Mouse (Mus musculus): Measurements from ENCODE around the gene Junb. TPM values are rescaled to one million over a fixed set of nuclear protein-coding genes. Genes with fewer than 3 reads are reported as not detected.

The Junb gene
- polyA plus RNA-seq, 1 experiment = 158 TPM

DNA sequence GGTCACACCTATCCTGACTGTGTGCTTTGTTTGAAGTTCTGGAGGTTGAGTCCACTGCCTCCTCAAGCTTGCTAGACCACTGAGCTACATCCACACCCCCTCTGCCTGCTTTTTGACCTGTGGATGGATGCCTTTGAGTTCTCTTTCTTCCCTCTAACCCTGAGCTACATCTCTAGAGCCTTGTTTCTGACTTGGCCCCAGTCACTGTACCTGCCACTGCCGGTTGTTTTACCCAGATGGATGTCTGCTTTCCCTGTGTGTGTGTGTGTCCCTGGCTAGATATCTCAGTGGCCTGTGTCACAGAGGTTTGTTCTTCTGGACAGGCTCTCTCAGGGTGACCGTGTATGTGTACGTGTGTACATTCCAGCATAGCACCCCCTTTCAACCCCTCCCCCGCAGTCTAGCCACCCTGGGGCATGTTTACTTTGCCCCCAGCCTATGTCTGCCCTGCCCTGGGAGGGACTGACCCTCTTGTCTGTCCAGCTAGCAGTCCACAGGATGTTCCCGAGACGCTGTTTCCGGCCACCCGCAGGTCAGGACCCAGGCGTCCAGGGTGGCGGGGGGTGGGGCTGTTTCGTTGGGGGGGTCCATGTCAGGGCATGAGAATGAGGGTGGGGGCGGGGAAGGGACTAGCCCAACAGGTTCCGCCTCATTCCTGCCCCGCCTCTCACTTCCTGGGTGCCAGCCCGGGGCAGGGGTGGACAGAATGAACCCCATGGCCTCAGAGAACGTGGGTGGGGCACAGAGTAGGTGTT is 6.0 kb upstream of the Junb start:
- H3ac ChIP-seq (ENCODE audit: control insufficient read depth, insufficient read length, low read depth) = peak overlapping the region; percentile 27
- H3K79me3 ChIP-seq (ENCODE audit: low read depth) = no peaks in the 10 kb centered on the region
- H3K79me2 ChIP-seq (ENCODE audit: control insufficient read depth, insufficient read depth) = no peaks in the 10 kb centered on the region
- H3K4me3 ChIP-seq (ENCODE audit: insufficient read depth, poor library complexity, severe bottlenecking) = peak overlapping the region; percentile 16
- TF ChIP-seq CTCF (IDR thresholded peaks at IDR 0.05; ENCODE audit: control insufficient read depth, insufficient read depth, insufficient read length) (no peak), CEBPB (IDR thresholded peaks at IDR 0.05; ENCODE audit: low read depth) (no peak), FOSL1 (IDR thresholded peaks at IDR 0.05; ENCODE audit: insufficient read depth, low read length, poor library complexity, severe bottlenecking) (no peak), USF1 (IDR thresholded peaks at IDR 0.05; ENCODE audit: low read depth) (no peak), MYOD1 (IDR thresholded peaks at IDR 0.05; ENCODE audit: control insufficient read depth, insufficient read length, low read depth) (no peak), MAX (IDR thresholded peaks at IDR 0.05) (no peak), MYOG (IDR thresholded peaks at IDR 0.05; ENCODE audit: control insufficient read depth, extremely low read depth, insufficient read length) (no peak)
- H3K36me3 ChIP-seq (ENCODE audit: control insufficient read depth, insufficient read depth) = no peaks in the 10 kb centered on the region
- no peaks in the 10 kb centered on the region for H3K27me3 ChIP-seq (ENCODE audit: control insufficient read depth, insufficient read depth, insufficient read length)

DNA sequence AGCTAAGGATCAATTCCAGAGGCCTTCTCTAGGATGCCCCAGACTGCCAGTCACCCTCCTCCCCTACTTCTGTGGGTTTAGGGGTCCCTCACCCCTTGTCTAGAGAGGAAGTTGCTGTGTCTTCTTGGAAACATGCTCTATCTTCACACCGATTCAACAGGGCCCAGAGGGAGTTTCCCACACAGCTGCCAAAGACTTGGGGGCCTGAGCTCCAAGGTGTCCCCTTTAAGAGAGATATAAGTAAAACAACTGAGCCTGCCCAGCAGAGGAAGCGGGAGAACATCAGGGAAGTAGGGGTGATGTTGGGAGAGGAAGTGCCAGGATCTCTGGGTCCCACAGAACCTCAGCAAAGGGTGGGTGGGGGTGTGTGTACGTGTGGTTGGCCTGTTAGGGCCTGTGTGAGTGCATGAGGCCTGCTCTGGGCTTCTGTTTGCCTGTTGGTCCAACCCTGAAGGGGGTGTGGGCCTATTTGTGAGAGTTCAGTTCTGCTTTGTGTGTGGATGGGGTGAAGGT is 4.0 kb upstream of the Junb start:
- Histone ChIP-seq H3K36me3 (ENCODE audit: control insufficient read depth, insufficient read depth) (no peaks in the 10 kb centered on the region), H3K79me3 (ENCODE audit: low read depth) (peaks cover 8% of the 10 kb centered on the region), H3ac (ENCODE audit: control insufficient read depth, insufficient read length, low read depth) (peak overlapping the region; percentile 18), H3K27me3 (ENCODE audit: control insufficient read depth, insufficient read depth, insufficient read length) (no peaks in the 10 kb centered on the region), H3K4me3 (ENCODE audit: insufficient read depth, poor library complexity, severe bottlenecking) (no peak overlapping the region), H3K79me2 (ENCODE audit: control insufficient read depth, insufficient read depth) (peaks cover 16% of the 10 kb centered on the region)
- TF ChIP-seq FOSL1 (IDR thresholded peaks at IDR 0.05; ENCODE audit: insufficient read depth, low read length, poor library complexity, severe bottlenecking) = no peak
- TF ChIP-seq MYOG (IDR thresholded peaks at IDR 0.05; ENCODE audit: control insufficient read depth, extremely low read depth, insufficient read length) = no peak
- no peak for TF ChIP-seq MAX (IDR thresholded peaks at IDR 0.05)
- TF ChIP-seq CTCF (IDR thresholded peaks at IDR 0.05; ENCODE audit: control insufficient read depth, insufficient read depth, insufficient read length) = no peak
- no peak for TF ChIP-seq MYOD1 (IDR thresholded peaks at IDR 0.05; ENCODE audit: control insufficient read depth, insufficient read length, low read depth)
- no peak for TF ChIP-seq USF1 (IDR thresholded peaks at IDR 0.05; ENCODE audit: low read depth)

GRCm38 (mm10) chr8:84981644-84982498 is 3.4 kb upstream of the Junb start:
- Histone ChIP-seq H3K79me3 (ENCODE audit: low read depth) (peaks cover 14% of the 10 kb centered on the region), H3ac (ENCODE audit: control insufficient read depth, insufficient read length, low read depth) (no peak overlapping the region), H3K79me2 (ENCODE audit: control insufficient read depth, insufficient read depth) (peaks cover 23% of the 10 kb centered on the region), H3K36me3 (ENCODE audit: control insufficient read depth, insufficient read depth) (peaks cover 6% of the 10 kb centered on the region), H3K4me3 (ENCODE audit: insufficient read depth, poor library complexity, severe bottlenecking) (no peak overlapping the region), H3K27me3 (ENCODE audit: control insufficient read depth, insufficient read depth, insufficient read length) (no peaks in the 10 kb centered on the region)
- TF ChIP-seq CEBPB (IDR thresholded peaks at IDR 0.05; ENCODE audit: low read depth) (no peak), MAX (IDR thresholded peaks at IDR 0.05) (no peak), CTCF (IDR thresholded peaks at IDR 0.05; ENCODE audit: control insufficient read depth, insufficient read depth, insufficient read length) (no peak), FOSL1 (IDR thresholded peaks at IDR 0.05; ENCODE audit: insufficient read depth, low read length, poor library complexity, severe bottlenecking) (no peak), USF1 (IDR thresholded peaks at IDR 0.05; ENCODE audit: low read depth) (no peak), MYOG (IDR thresholded peaks at IDR 0.05; ENCODE audit: control insufficient read depth, extremely low read depth, insufficient read length) (no peak), MYOD1 (IDR thresholded peaks at IDR 0.05; ENCODE audit: control insufficient read depth, insufficient read length, low read depth) (no peak)

DNA sequence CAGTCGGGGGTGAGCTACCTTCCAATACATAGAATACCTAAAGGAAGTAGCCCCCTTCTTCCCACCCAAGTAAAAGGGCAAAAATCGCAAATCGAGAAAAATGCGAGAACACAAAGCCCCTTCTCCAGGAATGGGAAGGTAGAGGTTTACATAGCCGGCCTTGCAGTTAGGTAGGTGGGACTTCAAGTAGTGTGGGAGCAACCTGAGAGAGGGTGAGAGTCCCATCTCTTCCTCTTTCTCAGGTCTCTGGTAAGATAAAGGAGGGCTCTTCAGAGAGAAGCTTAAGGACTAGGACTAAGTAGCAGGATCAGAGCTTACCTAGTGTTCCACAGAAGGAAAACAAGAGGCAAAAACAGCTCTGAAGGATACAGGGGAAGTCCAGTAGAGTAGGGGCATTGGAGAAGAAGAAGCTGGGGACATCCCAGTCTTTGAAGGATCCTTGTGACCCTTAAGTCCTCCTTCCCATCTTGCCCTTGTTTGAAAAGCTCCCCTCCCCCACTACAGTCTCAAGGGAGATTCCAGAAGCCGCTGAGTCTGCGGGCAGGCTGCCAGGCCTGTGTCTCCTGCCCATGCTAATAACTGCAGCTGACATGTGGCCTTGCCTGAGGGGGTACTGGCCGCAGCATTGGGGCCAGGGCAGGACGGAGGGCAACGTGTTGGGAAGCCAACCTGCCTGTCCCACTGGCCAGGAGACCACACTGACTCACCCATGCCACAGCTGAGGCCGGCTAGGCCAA is 2.3 kb upstream of the Junb start:
- H3K36me3 ChIP-seq (ENCODE audit: control insufficient read depth, insufficient read depth) = peaks cover 9% of the 10 kb centered on the region
- no peaks in the 10 kb centered on the region for H3K27me3 ChIP-seq (ENCODE audit: control insufficient read depth, insufficient read depth, insufficient read length)
- TF ChIP-seq MYOG (IDR thresholded peaks at IDR 0.05; ENCODE audit: control insufficient read depth, extremely low read depth, insufficient read length) = no peak
- TF ChIP-seq CTCF (IDR thresholded peaks at IDR 0.05; ENCODE audit: control insufficient read depth, insufficient read depth, insufficient read length) = no peak
- peak; percentile 92 for TF ChIP-seq MYOD1 (IDR thresholded peaks at IDR 0.05; ENCODE audit: control insufficient read depth, insufficient read length, low read depth)
- no peak for TF ChIP-seq FOSL1 (IDR thresholded peaks at IDR 0.05; ENCODE audit: insufficient read depth, low read length, poor library complexity, severe bottlenecking)
- peak; percentile 95 for TF ChIP-seq MAX (IDR thresholded peaks at IDR 0.05)
- H3K79me2 ChIP-seq (ENCODE audit: control insufficient read depth, insufficient read depth) = peaks cover 34% of the 10 kb centered on the region
- H3ac ChIP-seq (ENCODE audit: control insufficient read depth, insufficient read length, low read depth) = no peak overlapping the region
- H3K4me3 ChIP-seq (ENCODE audit: insufficient read depth, poor library complexity, severe bottlenecking) = peak overlapping the region; percentile 25
- H3K79me3 ChIP-seq (ENCODE audit: low read depth) = peaks cover 17% of the 10 kb centered on the region

Measured in C2C12 (cell line).